Mouse (Mus musculus) spleen, postnatal 36 days (tissue): Measurements from ENCODE around the gene Cacna2d2.

Experiments
- DNase-seq, 2 experiments: peaks; one replicate each; pipeline ENCODE4 v3.0.0; 2022; ENCODE audit warnings: low spot score in 2 of 2, mixed read lengths in 1 of 2

Cacna2d2 gene

GRCm38 (mm10) chr9:107403116-107403515 is 3.7 kb downstream of the Cacna2d2 start:
- DNase-seq = no peak

DNA sequence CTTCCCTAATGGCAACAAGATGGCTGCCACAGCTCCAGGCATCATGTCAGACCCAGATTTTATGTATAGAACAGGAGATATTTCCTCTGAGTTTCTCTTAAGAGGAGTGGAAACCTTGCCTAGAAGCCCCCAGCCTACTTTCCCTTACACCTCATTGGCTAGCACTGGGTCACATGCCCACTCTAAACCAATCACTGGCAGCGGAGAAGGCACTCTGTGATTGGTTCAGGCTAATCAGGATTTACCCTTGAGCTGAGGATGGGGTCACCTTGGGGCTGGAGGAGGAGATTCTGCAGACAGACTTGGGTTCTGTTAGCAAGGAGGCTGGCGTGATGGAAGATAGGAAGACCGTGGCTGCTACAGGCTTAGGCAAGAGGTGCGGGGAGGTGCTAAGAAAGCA is 10.0 kb downstream of the Cacna2d2 start:
- DNase-seq = no peak

DNA sequence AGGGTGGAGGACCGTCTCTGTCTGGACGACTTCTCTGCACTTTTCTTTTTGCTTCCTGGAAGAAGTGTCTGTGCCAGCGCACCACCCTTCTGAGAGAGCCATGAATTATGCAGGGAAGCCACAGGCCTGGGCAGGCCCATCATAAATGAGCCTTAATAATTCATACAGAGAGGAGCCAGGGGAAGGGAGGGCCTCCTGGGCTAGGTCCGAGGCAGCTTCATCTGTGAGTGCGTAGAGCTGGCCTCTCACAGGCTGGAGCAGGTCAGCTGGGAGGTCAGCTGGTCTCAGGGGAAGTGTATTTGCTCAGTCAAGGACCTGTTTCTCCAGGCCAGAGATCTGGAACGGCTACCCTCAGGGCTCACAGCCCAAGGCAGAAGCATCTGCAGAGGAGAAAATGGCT is 17.7 kb downstream of the Cacna2d2 start:
- no peak for DNase-seq

GRCm38 (mm10) chr9:107419491-107420244 is 20.3 kb downstream of the Cacna2d2 start:
- no peak for DNase-seq

- no peak for DNase-seq
Measured at GRCm38 (mm10) chr9:107420898-107421297, 21.5 kb downstream of the Cacna2d2 start.

GRCm38 (mm10) chr9:107422878-107423277 is 23.5 kb downstream of the Cacna2d2 start:
- DNase-seq = no peak

DNA sequence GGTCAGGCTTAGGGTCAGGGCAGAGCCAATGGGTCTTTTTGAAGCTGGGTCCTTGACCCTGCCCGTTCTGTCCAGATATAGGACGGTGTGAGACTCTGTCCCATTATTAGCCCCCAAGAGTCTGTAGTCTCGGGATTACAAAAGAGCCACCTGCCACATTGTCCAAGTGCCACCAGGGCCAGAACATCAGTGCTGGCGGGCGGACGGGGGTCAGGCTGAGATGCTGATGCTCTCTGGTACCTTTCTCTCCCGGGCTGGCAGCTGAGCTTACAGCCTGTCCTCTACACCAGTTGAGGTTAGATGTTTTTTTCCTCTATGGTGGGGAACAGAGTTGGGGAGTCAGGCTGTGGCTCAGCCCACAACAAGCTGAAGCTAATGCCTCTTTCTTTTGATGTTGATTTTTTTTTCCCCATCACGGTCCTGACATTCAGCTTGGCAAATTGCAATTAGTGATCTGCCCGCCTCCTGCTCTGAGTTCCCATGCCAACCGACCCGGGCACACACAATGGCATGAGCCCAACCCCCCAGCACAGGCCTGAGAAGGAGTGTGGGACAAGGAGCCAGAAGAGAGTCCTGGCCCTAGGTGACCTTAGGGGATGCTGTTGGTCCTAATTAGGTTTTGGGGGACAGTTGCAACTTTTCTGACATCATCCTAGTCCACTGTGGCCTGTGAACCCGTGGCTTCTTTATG is 25.2 kb downstream of the Cacna2d2 start:
- DNase-seq = no peak

DNA sequence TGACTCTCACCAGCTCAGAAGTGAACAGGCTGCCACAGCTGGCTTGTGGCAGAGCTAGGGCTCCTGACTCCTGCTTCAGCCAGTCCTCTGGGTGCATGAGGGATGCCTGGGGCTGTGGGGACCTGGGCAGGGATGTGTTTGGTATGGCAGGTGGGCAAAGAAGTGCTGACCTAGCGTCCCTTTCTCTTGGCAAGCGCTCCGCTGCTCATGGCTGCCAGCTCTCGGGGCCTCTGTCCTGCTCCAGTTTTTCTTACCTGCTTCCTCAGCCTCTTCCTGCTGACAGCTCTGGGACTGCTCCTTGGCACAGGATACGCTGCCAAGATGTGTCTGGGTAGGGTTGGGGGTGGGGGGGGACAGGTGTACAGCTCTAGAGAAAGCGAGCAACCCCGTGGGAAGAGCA is 28.5 kb downstream of the Cacna2d2 start:
- DNase-seq = no peak

DNA sequence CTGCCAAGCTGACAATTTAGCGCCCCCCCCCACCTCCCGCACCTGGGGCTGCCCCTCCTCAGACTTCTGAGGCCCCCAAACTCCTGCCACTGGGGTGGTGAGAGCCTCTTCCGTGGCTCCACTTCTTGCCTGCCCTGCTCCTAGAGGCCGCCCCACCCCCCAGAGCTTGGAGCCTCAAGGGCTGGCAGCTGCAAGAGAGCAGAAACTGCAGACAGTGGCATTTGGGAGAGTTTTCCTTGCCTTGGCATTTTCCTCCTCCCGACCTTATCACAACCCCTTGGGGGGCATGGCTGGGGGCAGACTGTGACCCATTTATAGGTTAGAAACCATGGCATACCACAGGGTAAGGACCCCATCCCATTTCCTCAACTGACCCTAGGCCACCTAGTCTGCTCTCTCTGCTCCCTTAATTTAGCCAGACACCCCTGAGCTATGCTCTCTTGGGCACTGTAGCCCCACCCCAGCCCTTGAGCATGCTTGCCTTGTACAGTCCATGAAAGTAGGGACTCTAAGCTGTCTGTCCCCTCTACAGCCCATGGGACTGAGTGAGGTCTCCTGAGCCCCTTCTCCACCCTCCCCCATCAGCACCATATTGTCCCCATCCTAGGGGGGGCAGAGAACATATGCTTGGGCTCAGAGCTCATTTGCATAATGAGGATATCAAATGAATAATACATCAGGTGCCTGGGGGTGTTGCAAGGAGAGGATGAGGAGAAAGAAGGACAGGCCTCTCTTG is 29.2 kb downstream of the Cacna2d2 start:
- no peak for DNase-seq

GRCm38 (mm10) chr9:107430445-107430844 is 31.0 kb downstream of the Cacna2d2 start:
- no peak for DNase-seq

- DNase-seq = no peak
Measured at GRCm38 (mm10) chr9:107432546-107432945, 33.1 kb downstream of the Cacna2d2 start.

GRCm38 (mm10) chr9:107434851-107435250 is 35.4 kb downstream of the Cacna2d2 start:
- no peak for DNase-seq

GRCm38 (mm10) chr9:107435285-107435684 is 35.9 kb downstream of the Cacna2d2 start:
- no peak for DNase-seq

DNA sequence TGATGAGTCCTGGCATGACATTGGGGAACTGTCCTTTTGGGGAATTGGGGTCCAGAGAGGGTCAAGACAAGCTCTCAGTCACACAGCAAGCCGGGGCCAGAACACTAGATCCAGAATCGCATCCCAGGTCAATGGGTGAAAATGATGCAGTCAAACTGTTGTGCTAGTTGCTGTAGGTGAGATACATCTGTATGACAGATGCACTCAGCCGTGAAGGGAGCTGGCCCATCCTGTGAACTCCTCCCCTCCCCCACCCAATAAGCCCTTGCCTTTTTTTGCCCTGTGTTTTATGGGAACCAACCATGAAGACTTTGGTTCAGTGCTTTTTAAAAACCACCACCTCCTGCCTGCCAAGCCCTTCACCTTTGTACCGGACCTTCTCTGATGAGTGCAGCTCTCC is 43.5 kb downstream of the Cacna2d2 start:
- no peak for DNase-seq

DNA sequence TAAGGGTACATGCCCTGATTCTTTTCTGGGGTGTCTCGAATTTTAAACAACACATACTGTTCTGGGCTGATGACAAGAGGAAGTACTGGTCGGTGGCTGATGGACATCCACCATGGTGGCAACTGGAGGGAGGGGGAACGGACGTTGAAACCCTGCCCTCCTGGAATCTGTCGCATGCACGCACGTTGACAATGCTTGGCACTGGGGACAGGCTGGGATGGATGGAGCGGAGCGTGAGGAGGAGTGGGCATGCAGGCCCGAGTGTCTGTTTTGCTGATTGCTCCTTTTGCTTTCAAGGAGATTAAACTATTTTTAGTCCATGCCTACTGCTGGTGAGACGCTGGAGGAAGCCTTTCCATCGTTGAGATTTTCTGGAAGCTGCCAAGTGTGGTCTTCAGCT is 43.9 kb downstream of the Cacna2d2 start:
- DNase-seq = no peak

DNA sequence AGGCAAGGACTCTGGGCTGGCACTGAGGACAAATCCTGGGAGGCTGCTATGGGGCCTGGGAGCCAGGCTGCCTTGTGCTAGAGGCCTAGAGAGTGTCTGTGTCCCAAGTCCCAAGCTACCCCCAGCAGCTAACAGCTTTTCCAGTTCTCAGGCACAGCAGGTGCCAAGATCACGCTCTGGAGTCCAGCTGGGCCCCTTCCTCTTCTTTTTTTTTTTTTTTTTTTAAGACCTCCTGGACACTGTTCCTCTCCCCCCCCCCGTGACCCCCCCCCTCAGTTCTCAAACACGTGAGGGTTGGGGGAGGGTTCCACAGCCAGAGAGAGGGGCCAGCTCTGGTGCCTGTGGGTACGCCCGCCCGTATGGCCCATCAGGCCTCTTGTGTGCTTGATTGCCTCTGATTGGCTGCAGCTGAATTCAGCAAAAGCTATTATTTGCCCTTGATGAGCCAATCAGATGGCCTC is 45.6 kb downstream of the Cacna2d2 start:
- no peak for DNase-seq

DNA sequence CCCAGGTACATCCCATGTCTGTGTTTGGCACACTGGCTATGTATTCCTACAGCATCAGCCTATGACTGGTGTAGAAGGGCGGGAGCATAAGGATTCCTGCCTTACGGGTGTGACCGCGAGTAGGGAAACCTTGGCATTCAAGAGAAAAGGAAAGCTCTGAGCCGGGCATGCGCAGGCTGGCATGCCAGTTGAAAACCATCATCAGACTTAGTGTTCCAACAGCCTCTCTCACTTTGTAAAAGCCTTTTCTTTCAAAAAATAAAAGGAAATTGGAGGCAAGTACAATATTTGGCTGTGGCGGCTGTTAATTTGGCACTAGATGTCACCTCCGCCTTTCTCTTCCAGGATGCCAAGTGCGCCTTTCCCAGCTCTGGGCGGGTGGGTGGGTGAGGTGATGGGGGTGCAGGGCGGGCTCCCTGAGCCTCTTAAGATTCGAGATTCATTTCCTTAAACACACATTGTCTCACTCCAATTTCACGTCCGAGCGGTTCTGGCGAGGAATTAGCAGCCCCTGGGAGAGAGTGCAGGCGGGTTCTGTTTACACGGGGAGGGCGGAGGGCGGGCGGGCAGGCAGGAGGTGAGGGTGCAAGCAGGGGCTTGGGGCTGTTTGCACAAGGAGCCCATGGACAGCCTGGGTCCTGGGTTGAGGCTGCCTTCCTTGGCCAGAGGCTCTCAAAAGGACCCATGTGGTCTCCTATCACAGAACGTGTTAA is 49.5 kb downstream of the Cacna2d2 start:
- DNase-seq = no peak

GRCm38 (mm10) chr9:107451400-107451799 is 52.0 kb downstream of the Cacna2d2 start:
- no peak for DNase-seq

DNA sequence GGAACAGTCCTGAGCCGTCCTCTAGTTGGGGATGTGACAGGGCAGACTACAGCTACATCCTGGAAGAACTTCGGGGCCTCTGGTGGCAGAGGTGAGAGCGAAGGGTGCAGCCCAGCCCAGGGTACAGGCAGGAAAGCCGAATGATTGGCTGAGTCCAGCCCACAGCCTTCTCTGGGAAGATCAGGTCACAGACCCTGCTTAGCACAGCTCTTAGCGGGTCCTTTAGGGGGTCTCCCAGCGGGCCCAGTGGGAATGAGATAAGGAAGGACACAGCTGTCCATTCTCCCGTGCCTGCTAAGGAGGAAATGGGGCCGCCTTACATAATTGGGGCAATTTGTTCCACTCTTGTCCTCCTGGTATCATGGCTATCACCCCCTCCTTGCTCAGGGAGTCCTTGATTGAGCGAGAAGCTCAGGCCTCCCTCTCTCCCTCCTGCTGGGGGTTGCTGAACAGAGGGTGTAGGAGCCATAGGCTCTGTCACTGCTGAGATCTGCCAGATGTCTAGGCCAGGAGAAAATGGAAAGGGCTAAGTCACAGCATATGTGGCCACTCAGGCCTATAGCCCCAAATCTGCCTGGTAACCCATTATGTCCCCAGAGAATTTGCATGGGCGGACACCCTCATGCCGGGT is 52.6 kb downstream of the Cacna2d2 start:
- DNase-seq = no peak

DNA sequence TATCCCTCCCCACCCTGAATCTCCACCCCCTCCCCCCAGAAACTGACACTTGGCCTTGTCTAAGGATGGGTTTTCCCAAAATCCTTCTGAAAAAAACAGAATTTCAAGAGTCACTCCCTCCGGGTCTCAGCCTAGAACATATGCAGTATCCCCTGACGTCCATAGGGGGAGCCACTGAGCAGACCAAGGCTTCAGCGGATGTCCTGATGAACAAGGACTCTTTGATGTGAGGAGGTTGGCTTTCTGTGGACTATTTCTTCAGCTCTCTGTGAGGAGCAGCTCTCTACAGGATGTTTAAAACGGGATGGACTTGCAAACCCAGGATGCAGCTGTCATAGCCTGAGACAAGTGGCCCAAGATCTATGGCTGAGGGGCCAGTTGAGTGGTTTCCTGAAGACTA is 53.1 kb downstream of the Cacna2d2 start:
- DNase-seq = no peak

DNA sequence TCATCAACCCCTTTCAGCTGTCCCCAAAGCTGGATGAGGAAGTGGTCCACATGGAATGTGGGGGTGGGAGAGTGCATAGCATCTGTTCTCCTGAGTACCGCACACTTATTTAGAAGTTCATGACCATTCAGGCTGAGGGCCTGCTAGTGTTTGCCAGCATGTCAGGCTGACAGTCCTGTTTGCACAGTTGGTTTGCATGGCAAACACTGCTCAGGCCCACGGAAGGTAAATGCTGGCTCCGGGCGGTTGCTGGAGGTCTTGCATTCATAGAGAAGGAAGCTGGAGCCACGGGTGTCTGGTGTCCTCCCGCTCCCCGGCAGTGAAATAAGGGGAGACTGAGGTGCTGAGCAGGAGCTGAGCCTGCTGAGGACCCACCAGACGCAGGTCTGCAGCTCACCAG is 53.7 kb downstream of the Cacna2d2 start:
- no peak for DNase-seq
